Mouse (Mus musculus) erythroblast, embryonic 14.5 days (primary cell): ENCODE measurements around the gene Slc25a21.

Experiments
- GATA1 ChIP-seq: IDR thresholded peaks from 2 replicates; pipeline ENCODE4 v1.6.1; 2012; ENCODE audit warnings: low read length, inconsistent platforms, mixed read lengths
- TAL1 ChIP-seq: IDR thresholded peaks from 3 replicates; pipeline ENCODE4 v1.6.1; 2012; ENCODE audit warnings: low read length, inconsistent platforms, mixed read lengths

DNA sequence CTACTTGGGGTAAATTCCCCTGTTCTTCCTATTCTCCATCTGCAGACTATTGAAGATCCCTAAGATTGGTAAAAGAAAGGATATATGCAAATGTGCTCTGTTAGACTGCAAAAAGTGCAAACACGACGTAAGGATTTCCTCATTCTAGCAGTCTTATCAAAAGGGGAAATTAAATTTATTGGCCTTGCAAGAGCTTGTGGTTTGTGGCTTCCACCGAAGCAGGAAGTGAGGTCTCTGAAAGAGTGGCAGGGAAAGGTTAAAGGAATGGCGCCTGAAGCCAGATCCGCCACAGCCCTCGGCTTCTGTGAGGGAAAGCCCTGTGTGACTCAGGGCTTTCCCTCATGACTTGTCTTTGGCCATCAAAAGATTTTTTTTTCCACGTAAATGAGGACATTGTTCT lies 519.7 kb downstream of the Slc25a21 start:
- TF ChIP-seq TAL1 (no peak), GATA1 (no peak)
